ENCODE assay signal across 8 mouse cellular contexts in the genomic region with DNA sequence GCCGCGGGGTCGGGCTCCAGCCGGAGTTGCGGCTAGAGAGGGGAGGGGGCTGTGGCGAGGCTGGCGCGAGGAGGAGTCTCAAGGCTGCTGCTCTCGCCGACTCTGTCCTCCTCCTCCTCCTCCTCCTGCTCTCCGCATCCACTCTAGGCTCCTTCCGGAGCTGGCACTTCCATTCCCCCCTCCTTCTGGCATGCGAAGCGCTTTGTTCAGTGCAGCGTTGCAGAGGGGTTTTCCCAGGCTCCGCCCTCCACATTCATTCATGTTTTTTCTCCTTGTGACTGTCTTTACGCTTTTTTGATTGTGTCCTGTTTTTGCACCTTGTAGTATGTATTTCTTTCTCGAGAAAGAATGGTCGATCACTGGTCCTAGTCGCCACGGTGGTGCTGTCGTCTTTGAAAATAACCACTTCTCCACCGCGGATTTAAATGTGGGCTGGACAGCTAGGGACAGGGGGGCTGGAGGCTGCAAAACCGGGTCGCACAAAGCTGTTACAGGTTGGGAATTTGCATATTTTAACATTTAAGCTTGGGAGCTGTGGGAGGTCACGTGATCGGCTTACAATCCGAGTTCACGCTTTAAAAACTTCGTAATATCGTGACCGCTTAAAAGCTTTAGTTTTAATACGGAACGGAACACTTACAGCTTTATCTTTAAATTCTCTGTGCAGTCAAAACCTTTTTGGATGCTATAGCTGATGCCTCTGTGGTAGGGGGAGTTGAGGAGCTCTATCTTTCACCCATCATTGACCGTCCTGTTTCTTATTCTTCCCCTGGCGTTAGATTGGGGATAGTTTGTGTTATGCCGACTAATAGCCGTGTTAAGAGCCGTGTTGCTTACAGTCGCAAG. TPM values are rescaled to one million over a fixed set of nuclear protein-coding genes. Genes with fewer than 3 reads are reported as not detected.
DNase-seq lines count a peak whose midpoint lies in the region; ATAC-seq lines count a peak whose summit lies in the region.

No protein-coding gene starts in this region.

- no peaks in the 10 kb centered on the region for H3K27me3 ChIP-seq in hindbrain, embryonic 16.5 days (replicated peaks; ENCODE audit: control insufficient read depth, insufficient read depth, low read length)

- peak overlapping the region; percentile 93 for H3K27ac ChIP-seq in hindbrain, embryonic 16.5 days (ENCODE audit: low read depth, low read length)
- H3K27ac ChIP-seq in macrophage = no peak overlapping the region

- H3K9ac ChIP-seq in hindbrain, embryonic 16.5 days (ENCODE audit: low read depth, low read length) = peak overlapping the region; percentile 76

- H3K36me3 ChIP-seq in hindbrain, embryonic 16.5 days (ENCODE audit: control insufficient read depth, insufficient read depth, low read length) = peaks cover 3% of the 10 kb centered on the region; the same call in 1 of the 2 replicates
- peaks cover 22% of the 10 kb centered on the region; the same call in 1 of the 2 replicates for H3K36me3 ChIP-seq in macrophage (ENCODE audit: inconsistent target)

- no peaks in the 10 kb centered on the region for H3K9me3 ChIP-seq in hindbrain, embryonic 16.5 days (ENCODE audit: control insufficient read depth, low read length)

- peaks cover 20% of the 10 kb centered on the region; the same call in 1 of the 2 replicates for H3K79me2 ChIP-seq in macrophage (ENCODE audit: inconsistent target)

- peaks cover 17% of the 10 kb centered on the region for H3K4me1 ChIP-seq in hindbrain, embryonic 16.5 days (ENCODE audit: control insufficient read depth, insufficient read depth, low read depth, low read length)

- WGBS in hindbrain, embryonic 16.5 days = under 1% methylated on average over 35 of the region's 41 CpGs
- 3% methylated on average over 30 of the region's 41 CpGs for WGBS in macrophage (ENCODE audit: missing documents)

- peak; percentile 74 for ATAC-seq in hindbrain, embryonic 16.5 days

- peak overlapping the region; percentile 76 for H3K4me2 ChIP-seq in hindbrain, embryonic 16.5 days (ENCODE audit: low read length)

- peak overlapping the region; percentile 72 for H3K4me3 ChIP-seq in hindbrain, embryonic 16.5 days (ENCODE audit: low read length)
- H3K4me3 ChIP-seq in macrophage (ENCODE audit: inconsistent target) = peak overlapping the region; percentile 51

- peak; percentile 89 for DNase-seq in ZHBTc4 (ENCODE audit: low read depth, low spot score)
- peak; percentile 74 to 75 for DNase-seq in cerebellum, postnatal 25 days
- peak; percentile 55 for DNase-seq in gastrocnemius, adult 18-20 months (ENCODE audit: low spot score)
- peak; percentile 37 to 57 for DNase-seq in left cerebral cortex, adult 8-10 months (ENCODE audit: low spot score in 2 of 2)
- peak; percentile 46 for DNase-seq in retina, postnatal 7 days (ENCODE audit: low read depth, low spot score)
- DNase-seq in thymus, postnatal 4 days = peak; percentile 72

RNA-seq across cellular contexts. Expression of a gene that starts 1.1 kb away (rescaled TPM):
- 10 to 100 TPM; 13.0 to 14.9 TPM for total RNA-seq in gastrocnemius, adult 18-20 months (2021)
- 14.9 and 15.0 TPM in 2 replicates for polyA plus RNA-seq in hindbrain, embryonic 16.5 days (2015; fragmentation: Nextera tagmentation; extraction: Ambion mirVana)
- total RNA-seq in left cerebral cortex, adult 8-10 months (2022) = 10 to 100 TPM; 47.6 to 60.6 (median 51.3) TPM
- 100 to 1,000 TPM in 7 of 26 experiments, 10 to 100 TPM in 19; 20.1 to 230 (median 35.5) TPM for total RNA-seq in macrophage (2018; cell fraction: chromatin; rRNA removed)
- total RNA-seq in macrophage (2018; cell fraction: cytosol; rRNA removed) = 10 to 100 TPM; 20.9 to 75.2 (median 29.5) TPM
- total RNA-seq in macrophage (2018; cell fraction: nucleus; rRNA removed) = 100 to 1,000 TPM in 9 of 26 experiments, 10 to 100 TPM in 17; 20.4 to 255 (median 52.8) TPM
- 11.2 to 16.9 TPM (median 13.0 TPM) in 3 replicates for polyA plus RNA-seq in macrophage (2018)
